Mouse (Mus musculus) ES-E14 (cell line): ENCODE data around the gene Scgb1a1. TPM values are rescaled to one million over a fixed set of nuclear protein-coding genes. Genes with fewer than 3 reads are reported as not detected.

Experiments used
- DNase-seq: peaks from one replicate; pipeline ENCODE4 v3.0.0-alpha.2; 2013; ENCODE audit warnings: low read depth, low spot score
- H3K27ac ChIP-seq: 2 replicates; pipeline ENCODE4 v1.5.1; 2012; ENCODE audit warnings: low read depth, mild to moderate bottlenecking, low read length, moderate library complexity, mixed read lengths; ENCODE audit not compliant: poor library complexity, insufficient read depth, severe bottlenecking
- H3K36me3 ChIP-seq: 2 replicates; pipeline ENCODE4 v1.6.1; 2012; ENCODE audit warnings: mild to moderate bottlenecking, low read length, moderate library complexity, mixed read lengths; ENCODE audit not compliant: control insufficient read depth, poor library complexity, insufficient read depth, severe bottlenecking
- H3K4me1 ChIP-seq, 2 experiments: fragments of 150-350 bp in 1 of 2; sonication (generic) in 1 of 2; 2 replicates each; pipeline ENCODE4 v1.6.1; 2012; ENCODE audit warnings: low read length in 2 of 2, mild to moderate bottlenecking in 1 of 2, mixed read lengths in 1 of 2; ENCODE audit not compliant: control insufficient read depth in 2 of 2, insufficient read depth in 2 of 2, poor library complexity in 1 of 2
- H3K4me3 ChIP-seq, 2 experiments: fragments of 150-350 bp in 1 of 2; sonication (generic) in 1 of 2; 2 replicates each; pipeline ENCODE4 v1.5.1; 2012; ENCODE audit warnings: low read length in 2 of 2, low read depth in 1 of 2, mild to moderate bottlenecking in 1 of 2, mixed read lengths in 1 of 2; ENCODE audit not compliant: insufficient read depth in 1 of 2, poor library complexity in 1 of 2, severe bottlenecking in 1 of 2
- H3K9ac ChIP-seq: 2 replicates; pipeline ENCODE4 v1.6.1; 2012; ENCODE audit warnings: low read depth, mild to moderate bottlenecking, low read length, mixed read lengths; ENCODE audit not compliant: poor library complexity, insufficient read depth, severe bottlenecking
- H3K9me3 ChIP-seq: fragments of 150-350 bp; sonication (generic); 2 replicates; pipeline ENCODE4 v1.6.1; 2012; ENCODE audit warnings: low read depth, mild to moderate bottlenecking, low read length; ENCODE audit not compliant: control insufficient read depth, insufficient read depth
- CHD2 ChIP-seq: IDR thresholded peaks from 2 replicates; pipeline ENCODE4 v1.6.1; 2014; ENCODE audit warnings: mild to moderate bottlenecking, low read depth, low read length, inconsistent platforms
- HCFC1 ChIP-seq: IDR thresholded peaks from 2 replicates; pipeline ENCODE4 v1.6.1; 2012; ENCODE audit warnings: low read length, inconsistent platforms, borderline replicate concordance; ENCODE audit not compliant: insufficient read depth
- MAFK ChIP-seq: IDR thresholded peaks from 2 replicates; pipeline ENCODE4 v1.6.1; 2014; ENCODE audit warnings: mild to moderate bottlenecking, low read depth, low read length, inconsistent platforms; ENCODE audit not compliant: insufficient read depth
- ZC3H11A ChIP-seq: IDR thresholded peaks from 2 replicates; pipeline ENCODE4 v1.6.1; 2012; ENCODE audit warnings: low read depth, mild to moderate bottlenecking, inconsistent platforms, low read length, borderline replicate concordance
- ZNF384 ChIP-seq: IDR thresholded peaks from 2 replicates; pipeline ENCODE4 v1.6.1; 2012; ENCODE audit warnings: low read depth, low read length, inconsistent platforms
- in situ Hi-C, 2 experiments: fragments of 600-800 bp; cut with MboI; formaldehyde crosslinking; loops; one replicate each; pipeline ENCODE4 v1.15.1; 2025; ENCODE audit warnings: low sequenced_read_pairs in 2 of 2, inconsistent platforms in 1 of 2; ENCODE audit not compliant: unreplicated experiment in 2 of 2
- total RNA-seq: library from RNA; depleted of rRNA; stranded (reverse); fragments of 300-350 nt; gene quantifications from 2 replicates; pipeline ENCODE4 v1.2.3, GENCODE M21; 2012; rRNA removed

Gene Scgb1a1
- total RNA-seq, 1 experiment, result not detected

- Histone ChIP-seq H3K9ac (no peak overlapping the region), H3K9me3 (no peaks in the 10 kb centered on the region), H3K4me3 (no peak overlapping the region), H3K36me3 (no peaks in the 10 kb centered on the region), H3K27ac (no peak overlapping the region), H3K4me1 (peaks cover 6 to 7% of the 10 kb centered on the region in 2 experiments)
- TF ChIP-seq ZNF384, result no peak
- TF ChIP-seq HCFC1, result no peak
- TF ChIP-seq ZC3H11A, result no peak
- TF ChIP-seq MAFK, result no peak
- TF ChIP-seq CHD2, result no peak
- in situ Hi-C loops, result no loop called here
- DNase-seq, result no peak
Observed at GRCm38 (mm10) chr19:9039266-9039665, 48.5 kb downstream of the Scgb1a1 start.

GRCm38 (mm10) chr19:9038136-9038535 lies 49.6 kb downstream of the Scgb1a1 start:
- in situ Hi-C loops, result no loop called here
- Histone ChIP-seq H3K9ac (no peak overlapping the region), H3K36me3 (no peaks in the 10 kb centered on the region), H3K9me3 (no peaks in the 10 kb centered on the region), H3K4me1 (peaks cover 4 to 6% of the 10 kb centered on the region in 2 experiments), H3K4me3 (no peak overlapping the region), H3K27ac (no peak overlapping the region)
- DNase-seq, result no peak
- no peak for TF ChIP-seq MAFK
- no peak for TF ChIP-seq HCFC1
- TF ChIP-seq ZNF384, result no peak
- no peak for TF ChIP-seq CHD2

- Histone ChIP-seq H3K4me1 (peaks cover 3 to 4% of the 10 kb centered on the region in 2 experiments; a peak in 3 of 4 replicates), H3K27ac (no peak overlapping the region), H3K36me3 (no peaks in the 10 kb centered on the region), H3K9ac (no peak overlapping the region), H3K4me3 (no peak overlapping the region), H3K9me3 (no peaks in the 10 kb centered on the region)
- TF ChIP-seq CHD2 (no peak), ZNF384 (no peak), MAFK (no peak), HCFC1 (no peak), ZC3H11A (no peak)
- DNase-seq, result no peak
- in situ Hi-C loops, result no loop called here
Observed at GRCm38 (mm10) chr19:9035101-9035500, 52.7 kb downstream of the Scgb1a1 start.

GRCm38 (mm10) chr19:9034480-9034879 lies 53.3 kb downstream of the Scgb1a1 start:
- Histone ChIP-seq H3K9ac (no peak overlapping the region), H3K4me3 (no peak overlapping the region), H3K27ac (no peak overlapping the region), H3K9me3 (no peaks in the 10 kb centered on the region), H3K36me3 (no peaks in the 10 kb centered on the region), H3K4me1 (peaks cover 0 to 1% of the 10 kb centered on the region in 2 experiments; a peak in 1 of 4 replicates)
- in situ Hi-C loops, result no loop called here
- no peak for DNase-seq
- TF ChIP-seq ZC3H11A (no peak), CHD2 (no peak), ZNF384 (no peak), MAFK (no peak), HCFC1 (no peak)

Other genes with a start within 250 kb of the Scgb1a1 start
- 4.5 TPM in 2 replicates for gene Gng3, start 248.8 kb downstream of the Scgb1a1 start, total RNA-seq
- gene Lrrn4cl, start 237.2 kb downstream of the Scgb1a1 start, total RNA-seq, result 1.3 and 2.4 TPM in 2 replicates
- 207 and 220 TPM in 2 replicates for gene Ubxn1, start 216.5 kb downstream of the Scgb1a1 start, total RNA-seq
- gene Uqcc3, start 207.0 kb downstream of the Scgb1a1 start, total RNA-seq, result 75.3 and 83.4 TPM in 2 replicates
- 11.0 and 14.3 TPM in 2 replicates for gene Lbhd1, start 204.2 kb downstream of the Scgb1a1 start, total RNA-seq
- not detected in 2 replicates for gene Gm49403, start 204.0 kb downstream of the Scgb1a1 start, total RNA-seq
- gene 1810009A15Rik, start 199.1 kb downstream of the Scgb1a1 start, total RNA-seq, result 146 and 214 TPM in 2 replicates
- not detected in 2 replicates for gene Gm49416, start 199.0 kb downstream of the Scgb1a1 start, total RNA-seq
- gene Ints5, start 195.0 kb downstream of the Scgb1a1 start, total RNA-seq, result 54.0 and 59.3 TPM in 2 replicates
- gene Ganab, start 189.9 kb downstream of the Scgb1a1 start, total RNA-seq, result 321 and 436 TPM in 2 replicates
- gene B3gat3, start 167.6 kb downstream of the Scgb1a1 start, total RNA-seq, result 30.4 and 36.8 TPM in 2 replicates
- 3.6 and 4.0 TPM in 2 replicates for gene Rom1, start 158.6 kb downstream of the Scgb1a1 start, total RNA-seq
- 20.6 and 22.2 TPM in 2 replicates for gene Eml3, start 158.4 kb downstream of the Scgb1a1 start, total RNA-seq
- 89.8 and 92.9 TPM in 2 replicates for gene Mta2, start 146.1 kb downstream of the Scgb1a1 start, total RNA-seq
- 42.6 and 49.6 TPM in 2 replicates for gene Tut1, start 134.1 kb downstream of the Scgb1a1 start, total RNA-seq
- gene Eef1g, start 120.9 kb downstream of the Scgb1a1 start, total RNA-seq, result 1,417 and 1,811 TPM in 2 replicates
- gene Ahnak, start 98.7 kb downstream of the Scgb1a1 start, total RNA-seq, result 102 and 155 TPM in 2 replicates
- gene Asrgl1, start 47.7 kb upstream of the Scgb1a1 start, total RNA-seq, result 14.4 and 17.2 TPM in 2 replicates